Mouse (Mus musculus): Measurements from ENCODE around the gene Mif4gd. TPM values are rescaled to one million over a fixed set of nuclear protein-coding genes. Genes with fewer than 3 reads are reported as not detected.
A peak's percentile ranks its signal among the peaks of the same experiment; 100 is the strongest.

Mif4gd gene
- polyA plus RNA-seq, 1 experiment from 2014 or later = 47.4 TPM

DNA sequence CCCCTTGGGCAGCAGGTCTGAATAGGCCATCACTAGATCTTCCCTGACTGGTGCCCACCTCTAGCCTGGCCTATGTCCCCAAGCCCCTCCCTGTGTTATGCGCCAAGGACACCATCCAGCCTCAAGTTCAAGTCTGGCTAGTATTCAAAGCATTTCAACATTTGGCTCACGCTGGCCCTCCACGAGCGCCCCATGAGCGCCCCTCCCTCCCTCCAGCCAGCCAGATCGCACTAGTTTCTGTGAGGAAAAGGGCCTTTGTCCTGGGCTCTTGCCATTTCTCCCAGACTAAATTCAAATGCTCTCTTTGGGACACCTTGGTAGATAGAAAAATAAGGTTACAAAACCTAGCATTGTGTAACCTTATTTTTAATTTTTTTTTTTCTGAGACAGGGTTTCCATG, 3.1 kb upstream of the Mif4gd start:
- ChIA-PET CTCF (interaction anchor here (1.2 kb wide), 1 partner anchor 10 kb away, joined by 5 read pairs; no protein-coding TSS in a partner anchor), POLR2A (no interaction called here)
- in situ Hi-C loops (cut with MboI; ENCODE audit: low pct_unique_long_range_greater_than_20kb) = no loop called here
- no peaks in the 10 kb centered on the region for H3K27me3 ChIP-seq
- ATAC-seq (no peak), DNase-seq (ENCODE audit: low read depth, low spot score) (no peak)
- TF ChIP-seq CTCF (IDR thresholded peaks at IDR 0.05) = no peak

DNA sequence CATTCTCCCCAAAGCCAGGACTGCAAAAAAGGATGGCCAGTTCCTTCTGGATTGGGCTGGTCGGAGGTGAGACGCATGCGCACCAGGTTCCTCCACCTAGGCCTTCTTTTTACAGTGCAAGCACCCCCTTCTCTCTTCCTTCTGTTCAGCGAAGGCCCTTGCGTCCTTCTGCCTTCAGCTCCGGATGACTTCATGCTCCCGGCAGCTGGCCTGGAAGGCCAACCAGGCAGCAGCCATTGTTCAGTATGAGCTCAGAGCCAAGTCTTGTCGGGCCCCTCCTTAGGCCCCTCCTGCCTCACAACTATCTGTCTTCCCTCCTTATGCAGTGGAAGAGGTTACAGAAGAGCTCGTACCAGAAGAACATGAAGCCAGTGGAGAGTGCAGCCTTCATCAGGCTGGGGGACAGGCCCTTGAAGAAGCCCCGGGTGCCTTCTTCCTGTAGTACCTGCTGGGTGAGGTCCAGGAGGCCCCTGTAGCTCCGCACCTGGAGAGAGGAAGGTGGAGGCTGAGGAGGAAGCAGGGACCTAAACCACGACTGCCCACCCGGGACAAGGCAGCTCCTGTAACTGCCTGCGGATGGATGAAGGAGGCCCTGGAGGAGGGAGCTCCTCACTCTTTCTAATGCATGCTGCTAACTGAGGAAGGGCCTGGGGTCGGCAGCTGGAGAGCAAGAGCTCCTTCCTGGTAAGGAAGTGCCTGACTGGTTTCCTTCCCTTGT, 2.5 kb upstream of the Mif4gd start:
- DNase-seq (ENCODE audit: low read depth, low spot score) (no peak), ATAC-seq (no peak)
- ChIA-PET CTCF (no interaction called here), POLR2A (interaction anchor here (0.6 kb wide), 1 partner anchor 14 kb away, joined by 5 read pairs; no protein-coding TSS in a partner anchor)
- no peaks in the 10 kb centered on the region for H3K27me3 ChIP-seq
- in situ Hi-C loops (cut with MboI; ENCODE audit: low pct_unique_long_range_greater_than_20kb) = no loop called here
- no peak for TF ChIP-seq CTCF (IDR thresholded peaks at IDR 0.05)

DNA sequence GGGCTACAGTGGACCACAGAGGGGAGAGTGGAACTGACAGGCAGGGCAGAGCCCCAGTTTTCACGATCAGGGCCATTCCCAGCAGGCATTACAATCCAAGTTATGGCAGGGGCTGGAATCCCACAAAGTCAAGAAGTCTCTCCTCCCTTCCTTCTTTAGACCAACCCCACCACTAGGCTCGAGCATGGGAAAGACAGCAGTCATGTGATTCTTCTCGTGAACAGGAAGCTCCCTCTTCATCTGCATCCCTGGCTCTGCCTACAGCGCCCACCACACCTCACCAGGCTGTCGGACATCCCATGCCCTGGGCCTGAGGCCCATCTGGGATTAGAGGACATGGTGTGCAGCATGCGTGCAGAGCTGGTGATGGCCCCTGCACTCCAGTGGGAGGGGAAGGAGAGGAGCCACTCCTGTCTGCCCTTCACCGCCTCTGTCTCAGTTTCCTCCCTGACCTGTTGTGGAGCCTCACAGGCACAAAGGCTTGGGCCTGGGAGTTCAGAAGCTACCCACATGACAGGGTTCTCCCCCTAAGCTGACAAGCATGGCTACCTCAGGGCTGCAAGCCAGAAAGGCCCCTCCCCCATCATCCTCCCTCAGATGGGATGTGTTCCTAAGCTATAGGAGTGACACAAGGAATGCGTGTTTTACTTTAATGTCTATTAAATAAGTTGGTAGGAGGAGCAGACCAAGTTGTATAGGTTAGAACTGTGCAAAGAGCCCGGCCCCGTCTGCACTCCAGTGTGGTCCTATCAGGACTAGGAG, 1.8 kb upstream of the Mif4gd start:
- no peaks in the 10 kb centered on the region for H3K27me3 ChIP-seq
- in situ Hi-C loops (cut with MboI; ENCODE audit: low pct_unique_long_range_greater_than_20kb) = no loop called here
- DNase-seq (ENCODE audit: low read depth, low spot score) = no peak
- no peak for TF ChIP-seq CTCF (IDR thresholded peaks at IDR 0.05)
- ChIA-PET CTCF (interaction anchor here (2.7 kb wide), 1 partner anchor 17 kb away, joined by 9 read pairs; no protein-coding TSS in a partner anchor), POLR2A (no interaction called here)
- ATAC-seq = no peak

DNA sequence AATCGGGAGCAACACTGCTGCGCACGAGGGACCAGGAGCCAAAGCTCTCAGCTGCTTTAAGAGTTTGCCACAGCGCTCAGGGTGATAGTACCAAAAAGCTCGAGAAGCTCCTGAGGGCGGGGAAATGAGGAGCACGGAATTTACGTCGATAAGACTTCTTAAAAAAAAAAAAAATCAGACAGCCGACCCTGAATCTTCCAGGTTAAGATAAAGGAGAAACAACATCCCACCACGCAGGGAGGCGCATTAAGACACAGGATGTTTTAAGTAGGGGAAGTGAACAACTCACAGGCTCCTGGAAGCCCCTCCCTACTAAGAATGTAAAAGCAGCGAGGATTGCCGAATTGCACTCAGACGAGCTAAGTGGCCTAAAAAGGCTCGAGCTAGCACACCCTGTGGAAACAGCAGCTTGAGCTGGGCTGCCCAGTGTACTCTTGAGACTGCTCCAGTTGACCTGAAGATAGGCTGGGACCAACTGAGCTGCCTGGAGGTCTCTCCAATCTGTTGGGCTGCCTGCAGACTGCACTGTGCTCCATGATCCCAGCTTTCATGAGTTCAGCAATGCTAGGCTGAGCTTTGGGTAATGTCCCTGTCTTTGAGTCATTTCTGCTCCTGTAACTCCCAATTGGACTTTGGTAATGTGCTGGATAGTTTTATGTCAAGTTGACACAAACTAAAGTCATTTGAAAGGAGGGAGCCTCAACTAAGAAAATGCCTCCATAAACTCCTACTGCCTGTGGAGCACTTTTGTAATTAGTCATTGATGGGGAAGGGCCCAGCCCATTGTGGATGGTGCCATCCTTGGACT, 573 bp upstream of the Mif4gd start:
- ChIA-PET CTCF (interaction anchor here (0.7 to 2.7 kb wide), 6 partner anchors 8 to 159 kb away, joined by 3 to 9 read pairs (median 6); no protein-coding TSS in a partner anchor), POLR2A (interaction anchor here (0.6 to 1.5 kb wide), 5 partner anchors 9 to 15 kb away, joined by 3 to 4 read pairs (median 4); partner anchors contain the start of gene Slc25a19)
- DNase-seq (ENCODE audit: low read depth, low spot score) (no peak), ATAC-seq (peak; percentile 4)
- no peak for TF ChIP-seq CTCF (IDR thresholded peaks at IDR 0.05)
- H3K27me3 ChIP-seq = no peaks in the 10 kb centered on the region
- in situ Hi-C loops (cut with MboI; ENCODE audit: low pct_unique_long_range_greater_than_20kb) = no loop called here

DNA sequence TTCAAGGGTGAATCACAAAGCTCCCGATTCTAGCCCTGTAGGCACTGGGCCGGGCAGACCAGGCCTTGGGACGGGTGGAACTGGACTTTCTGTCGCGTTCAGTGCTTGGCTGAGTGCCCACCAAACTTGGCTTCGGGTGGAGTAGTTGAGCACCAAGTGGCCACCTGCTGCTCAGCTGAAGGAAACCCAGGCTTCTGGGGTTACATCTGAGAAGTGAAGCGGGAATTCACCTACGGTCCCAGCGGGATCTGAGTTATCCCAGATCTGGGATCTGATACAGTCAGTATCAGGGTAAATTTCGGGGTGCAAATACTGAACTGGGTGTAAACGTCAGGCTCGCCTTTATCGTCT, 735 bp downstream of the Mif4gd start:
- ATAC-seq = peak; percentile 9

DNA sequence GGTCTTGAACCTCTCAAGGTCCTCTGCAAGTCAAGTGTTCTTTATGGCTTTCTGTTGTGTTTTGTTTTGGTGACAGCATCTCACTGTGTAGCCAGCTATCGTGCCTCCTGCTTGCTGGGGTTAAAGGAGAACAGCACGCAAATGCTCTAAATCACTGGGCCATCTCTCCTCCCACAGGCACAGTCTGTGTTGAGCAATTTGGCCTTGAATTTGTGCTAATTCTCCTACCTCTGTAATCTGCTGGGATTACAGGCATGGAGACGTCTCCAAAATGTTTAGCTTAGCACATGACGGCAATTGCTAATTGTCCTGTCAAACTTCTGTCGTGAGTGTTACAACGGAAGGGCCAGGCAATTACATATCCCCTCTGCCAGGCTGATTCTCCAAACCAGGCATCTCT, 1.6 kb downstream of the Mif4gd start:
- DNase-seq (ENCODE audit: low read depth, low spot score) = no peak
- ATAC-seq = no peak
- CTCF ChIA-PET = interaction anchor here (0.6 to 1.2 kb wide), 2 partner anchors 19 to 303 kb away, joined by 3 to 4 read pairs; no protein-coding TSS in a partner anchor
- H3K27me3 ChIP-seq = no peaks in the 10 kb centered on the region
- in situ Hi-C loops (cut with MboI; ENCODE audit: low pct_unique_long_range_greater_than_20kb) = no loop called here
- POLR2A ChIA-PET = interaction anchor here (0.7 to 0.8 kb wide), 2 partner anchors 18 to 134 kb away, joined by 5 to 6 read pairs; no protein-coding TSS in a partner anchor
- TF ChIP-seq CTCF (IDR thresholded peaks at IDR 0.05) = no peak

More for the DNA sequence above, 735 bp downstream of the Mif4gd start:
- ChIA-PET POLR2A (interaction anchor here (0.5 to 1.1 kb wide), 5 partner anchors 9 to 490 kb away, joined by 3 to 6 read pairs (median 3); no protein-coding TSS in a partner anchor), CTCF (interaction anchor here (2.7 kb wide), 1 partner anchor 20 kb away, joined by 9 read pairs; no protein-coding TSS in a partner anchor)
- in situ Hi-C loops (cut with MboI; ENCODE audit: low pct_unique_long_range_greater_than_20kb) = no loop called here
- no peak for DNase-seq (ENCODE audit: low read depth, low spot score)
- no peaks in the 10 kb centered on the region for H3K27me3 ChIP-seq
- no peak for TF ChIP-seq CTCF (IDR thresholded peaks at IDR 0.05)

DNA sequence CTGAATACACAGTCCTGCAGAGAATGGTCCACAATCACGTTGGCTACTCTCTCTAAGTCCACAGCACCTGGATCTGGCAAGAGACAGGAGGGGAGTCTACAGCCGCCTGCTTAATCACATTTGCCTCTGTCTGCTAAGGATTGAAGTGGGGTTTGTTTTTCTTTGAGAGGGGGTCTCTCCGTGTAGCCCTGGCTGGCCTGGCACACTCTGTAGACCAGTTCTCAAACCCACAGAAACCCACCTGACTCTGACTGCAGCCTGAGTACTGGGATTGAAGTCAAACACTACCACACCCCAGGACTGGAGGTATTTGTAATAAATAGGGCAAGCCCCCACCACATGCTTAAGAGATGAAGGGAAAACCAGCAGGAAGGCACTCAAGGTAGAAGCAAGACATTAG, 3.2 kb downstream of the Mif4gd start:
- ATAC-seq = no peak
- ChIA-PET CTCF (no interaction called here), POLR2A (no interaction called here)
- H3K27me3 ChIP-seq = no peaks in the 10 kb centered on the region
- no peak for TF ChIP-seq CTCF (IDR thresholded peaks at IDR 0.05)
- no peak for DNase-seq (ENCODE audit: low read depth, low spot score)
- in situ Hi-C loops (cut with MboI; ENCODE audit: low pct_unique_long_range_greater_than_20kb) = no loop called here

DNA sequence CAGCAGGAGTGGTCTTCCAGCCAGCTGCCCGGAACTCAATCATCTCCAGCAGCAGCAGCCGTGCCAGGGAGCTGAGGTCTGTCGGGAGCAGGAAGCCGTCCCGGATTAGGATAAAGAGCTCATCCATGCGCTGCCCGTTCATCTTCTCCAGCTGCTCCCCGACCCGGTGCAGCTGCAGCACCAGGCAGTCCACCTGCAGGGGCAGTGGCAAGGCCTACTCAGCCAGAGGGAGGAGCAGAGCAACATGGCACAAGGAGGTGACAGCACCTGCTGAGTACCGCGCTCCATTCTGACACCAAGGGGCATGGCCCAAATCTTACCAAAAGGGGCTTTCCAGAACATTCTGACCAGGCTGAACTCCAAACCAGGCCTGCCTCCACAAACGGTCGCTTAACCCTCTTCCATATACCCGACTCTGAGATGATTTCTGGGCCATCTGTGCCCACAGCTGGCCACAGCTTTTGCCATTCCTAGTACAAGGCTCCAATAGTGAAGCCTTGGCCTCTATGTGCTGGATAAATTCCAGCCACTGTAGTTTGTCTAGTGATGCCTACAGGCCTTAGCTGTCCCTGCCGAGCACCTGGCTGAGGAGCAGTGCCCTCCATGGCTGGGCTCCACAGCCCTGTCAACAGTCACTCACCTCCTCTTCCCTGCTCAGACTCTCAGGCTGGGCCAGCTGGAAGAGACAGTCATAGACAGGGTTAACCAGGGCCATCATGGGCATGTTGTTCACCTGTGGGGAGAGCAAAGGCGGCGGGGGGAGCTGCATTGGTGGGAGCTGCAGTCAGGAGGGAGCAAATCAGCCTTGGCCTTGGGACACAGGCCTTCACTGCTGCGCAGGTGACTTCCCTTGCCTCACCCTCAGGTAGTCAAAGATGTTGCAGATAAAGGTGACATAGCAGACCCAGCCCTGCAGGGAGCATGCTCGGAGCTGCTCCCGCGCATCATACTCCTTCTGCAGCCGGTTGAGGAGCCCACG, 4.1 kb downstream of the Mif4gd start:
- in situ Hi-C loops (cut with MboI; ENCODE audit: low pct_unique_long_range_greater_than_20kb) = no loop called here
- ChIA-PET POLR2A (interaction anchor here (0.6 kb wide), 1 partner anchor 134 kb away, joined by 5 read pairs; no protein-coding TSS in a partner anchor), CTCF (no interaction called here)
- TF ChIP-seq CTCF (IDR thresholded peaks at IDR 0.05) = no peak
- ATAC-seq (no peak), DNase-seq (ENCODE audit: low read depth, low spot score) (no peak)
- H3K27me3 ChIP-seq = no peaks in the 10 kb centered on the region

DNA sequence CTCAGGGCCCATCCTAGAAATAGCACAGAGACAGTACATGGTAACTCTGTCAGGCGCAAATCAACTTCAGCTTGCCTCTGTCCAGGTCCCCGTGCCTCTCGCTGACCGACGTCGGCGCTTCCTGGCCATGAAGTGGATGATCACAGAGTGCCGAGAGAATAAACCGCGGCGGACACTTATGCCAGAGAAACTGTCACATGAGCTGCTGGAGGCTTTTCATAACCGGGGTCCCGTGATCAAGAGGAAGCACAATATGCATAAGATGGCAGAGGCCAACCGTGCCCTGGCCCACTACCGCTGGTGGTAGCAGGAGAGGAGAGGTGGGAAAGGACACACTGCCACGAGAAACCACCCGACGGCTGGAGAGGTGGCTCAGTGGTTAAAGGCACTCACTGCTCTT, 6.0 kb downstream of the Mif4gd start:
- ChIA-PET CTCF (no interaction called here), POLR2A (no interaction called here)
- H3K27me3 ChIP-seq = no peaks in the 10 kb centered on the region
- ATAC-seq = no peak
- no peak for TF ChIP-seq CTCF (IDR thresholded peaks at IDR 0.05)
- DNase-seq (ENCODE audit: low read depth, low spot score) = no peak
- in situ Hi-C loops (cut with MboI; ENCODE audit: low pct_unique_long_range_greater_than_20kb) = no loop called here
